Mouse (Mus musculus) layer of hippocampus, adult 8-10 months (tissue): ENCODE measurements around the gene Usp24. TPM values are rescaled to one million over a fixed set of nuclear protein-coding genes. Genes with fewer than 3 reads are reported as not detected.
"Not testable (repeated sequence)": the region's sequence is repeated elsewhere in the genome, so short reads cannot be mapped to it uniquely, and the experiment has no call there.

Experiments used
- DNase-seq, 2 experiments: peaks; one replicate each; pipeline ENCODE4 v3.0.0; 2022; ENCODE audit warnings: low spot score in 2 of 2
- total RNA-seq, 4 experiments: library from RNA; stranded (reverse); gene quantifications; 2 replicates each; pipeline ENCODE4 v1.2.4; 2022

Usp24 gene
- total RNA-seq, 4 experiments from 2014 or later = 42.5 to 52.1 (median 47.9) TPM

DNA sequence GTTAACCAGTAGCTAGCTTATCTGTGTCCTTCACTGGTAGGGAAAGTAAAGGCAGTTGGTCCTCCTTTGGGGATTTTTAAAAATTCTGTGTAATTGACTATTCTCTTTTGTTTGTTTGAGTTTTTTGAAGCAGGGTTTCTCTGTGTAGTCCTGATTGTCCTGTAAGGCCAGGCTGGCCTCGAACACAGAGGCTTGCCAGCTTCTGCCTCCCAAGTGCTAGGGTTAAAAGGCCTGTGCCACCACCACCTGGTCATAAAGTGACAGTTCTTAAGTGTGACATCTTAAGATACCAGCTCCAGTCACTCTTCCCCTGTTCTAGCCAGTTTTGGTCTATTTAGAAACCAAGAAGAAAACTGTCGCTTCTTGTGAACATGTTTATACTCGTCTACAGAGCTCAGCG is 2.2 kb downstream of the Usp24 start:
- no peak for DNase-seq

DNA sequence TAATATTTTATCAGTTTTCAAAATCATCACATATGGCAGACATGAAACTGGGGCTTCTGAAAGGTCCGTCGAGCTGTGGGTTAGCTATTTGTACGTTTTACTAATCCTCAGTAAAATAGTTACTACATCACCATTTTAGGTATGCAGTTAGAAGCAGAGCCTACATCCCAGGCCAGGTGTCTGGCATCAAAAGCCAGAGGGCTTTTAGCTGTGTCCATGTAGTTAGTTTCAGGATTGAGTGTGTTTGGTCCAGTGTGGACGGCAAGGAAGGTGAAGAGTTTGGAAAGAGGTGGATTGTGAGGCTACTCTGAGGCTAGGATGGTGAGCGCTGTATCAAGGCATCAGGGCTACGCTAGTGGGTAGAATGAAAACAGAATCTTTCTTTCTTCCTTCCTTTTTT is 3.0 kb downstream of the Usp24 start:
- no peak for DNase-seq

DNA sequence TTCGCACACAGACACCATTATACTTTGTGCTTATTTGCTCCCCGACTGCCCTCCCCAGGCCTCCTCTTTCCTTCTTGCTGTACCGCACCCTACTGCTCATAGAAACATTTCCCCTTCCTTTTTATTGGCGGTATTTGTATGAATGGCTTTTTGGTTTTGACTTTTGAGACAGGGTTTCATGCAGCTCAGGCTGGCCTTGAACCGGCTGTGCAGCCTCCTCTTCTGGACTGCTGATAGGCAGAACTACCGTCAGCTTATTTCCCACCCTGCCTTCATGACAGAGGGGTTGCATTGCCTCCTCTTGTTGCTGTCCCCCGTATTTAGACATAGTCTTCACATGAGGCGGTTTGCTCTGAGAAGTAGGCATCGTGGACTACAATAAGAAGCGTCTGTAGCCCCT is 6.8 kb downstream of the Usp24 start:
- DNase-seq = no peak

DNA sequence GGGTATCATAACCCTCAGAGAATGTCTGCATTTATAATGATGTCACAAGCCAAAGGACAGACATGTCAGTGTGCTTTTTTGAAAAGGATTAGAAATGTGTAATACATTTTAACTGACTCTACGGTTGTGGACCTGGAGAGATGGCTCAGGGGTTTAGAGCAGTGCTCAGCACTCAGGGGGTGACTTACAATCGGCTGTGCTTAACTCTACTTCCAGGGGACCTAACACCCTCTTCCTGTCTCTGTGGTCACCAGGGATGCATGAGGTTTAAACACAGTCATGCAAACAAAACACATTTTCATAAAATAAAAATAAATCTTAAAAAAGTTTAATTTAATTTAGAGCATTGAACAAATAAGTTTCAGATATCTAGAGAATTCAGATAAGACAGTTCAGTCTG is 7.3 kb downstream of the Usp24 start:
- no peak for DNase-seq

DNA sequence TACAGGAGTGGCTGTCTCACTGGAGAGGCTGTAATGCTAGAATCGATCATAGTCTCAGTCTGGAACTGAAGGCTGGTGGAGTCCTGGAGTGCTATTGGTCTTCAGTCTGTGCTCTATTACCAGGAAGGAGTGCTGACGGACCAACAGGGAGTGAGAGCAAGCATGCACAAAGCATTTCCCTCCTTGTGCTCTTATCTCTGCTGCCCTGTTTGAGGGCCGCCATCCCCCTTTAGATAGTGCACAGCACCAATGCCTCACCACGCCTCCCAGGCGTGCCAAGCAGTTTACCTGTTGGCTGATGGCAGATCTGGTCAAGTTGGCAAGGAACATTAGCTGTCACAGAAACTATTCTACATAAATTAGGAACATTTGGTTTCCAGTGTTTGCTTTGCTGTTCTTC is 11.4 kb downstream of the Usp24 start:
- DNase-seq = no peak

DNA sequence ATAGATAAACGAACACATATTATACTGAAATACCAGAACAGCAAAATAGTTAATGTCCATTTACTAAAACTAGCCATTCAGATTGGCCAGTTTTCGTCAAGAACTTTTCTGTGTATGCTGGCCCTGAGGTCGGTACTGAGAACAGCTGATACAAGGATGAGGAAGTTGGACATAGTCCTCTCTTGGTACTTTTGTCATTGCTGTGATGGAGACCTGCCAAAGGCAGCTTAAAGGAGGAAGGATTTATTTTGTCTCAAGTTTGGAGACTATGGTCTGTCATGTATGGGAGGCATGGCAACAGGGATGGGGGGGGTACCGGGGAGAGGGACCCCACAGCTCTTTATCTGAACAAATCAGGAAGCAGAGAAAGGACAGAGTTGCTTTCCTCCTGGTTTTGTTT is 12.7 kb downstream of the Usp24 start:
- no peak for DNase-seq

DNA sequence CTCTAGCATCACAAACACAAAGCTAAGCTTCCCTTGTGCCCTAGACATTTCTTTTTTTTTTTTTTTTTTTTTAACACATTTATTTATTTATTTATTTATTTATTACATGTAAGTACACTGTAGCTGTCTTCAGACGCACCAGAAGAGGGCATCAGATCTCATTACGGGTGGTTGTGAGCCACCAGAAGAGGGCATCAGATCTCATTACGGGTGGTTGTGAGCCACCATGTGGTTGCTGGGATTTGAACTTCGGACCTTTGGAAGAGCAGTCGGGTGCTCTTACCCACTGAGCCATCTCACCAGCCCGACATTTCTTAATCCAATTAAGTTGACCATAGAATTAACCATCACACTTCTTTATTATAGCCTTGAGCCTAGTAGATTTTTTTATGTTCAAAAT is 13.2 kb downstream of the Usp24 start:
- DNase-seq = not testable (repeated sequence)

DNA sequence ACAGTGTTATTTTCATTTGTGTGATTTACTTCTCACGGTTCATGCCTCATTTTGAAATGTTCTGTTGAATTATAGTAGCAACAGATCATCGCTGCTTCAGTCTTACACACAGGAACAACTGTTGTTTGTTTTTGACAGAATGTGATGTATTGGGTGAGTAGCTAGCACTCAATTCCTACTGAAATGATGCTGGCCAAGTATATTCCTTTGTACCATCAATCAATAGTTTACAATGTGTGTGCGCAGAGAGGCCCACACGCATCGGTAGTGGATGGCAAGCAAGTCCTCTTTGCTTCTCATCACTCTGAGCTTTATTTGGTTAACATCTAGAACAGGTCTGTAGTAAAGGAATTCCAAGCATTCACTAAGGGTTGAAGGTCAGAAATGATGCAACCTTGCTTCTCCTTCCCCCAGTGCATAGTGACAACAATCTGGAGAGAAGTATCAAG is 14.4 kb downstream of the Usp24 start:
- no peak for DNase-seq

DNA sequence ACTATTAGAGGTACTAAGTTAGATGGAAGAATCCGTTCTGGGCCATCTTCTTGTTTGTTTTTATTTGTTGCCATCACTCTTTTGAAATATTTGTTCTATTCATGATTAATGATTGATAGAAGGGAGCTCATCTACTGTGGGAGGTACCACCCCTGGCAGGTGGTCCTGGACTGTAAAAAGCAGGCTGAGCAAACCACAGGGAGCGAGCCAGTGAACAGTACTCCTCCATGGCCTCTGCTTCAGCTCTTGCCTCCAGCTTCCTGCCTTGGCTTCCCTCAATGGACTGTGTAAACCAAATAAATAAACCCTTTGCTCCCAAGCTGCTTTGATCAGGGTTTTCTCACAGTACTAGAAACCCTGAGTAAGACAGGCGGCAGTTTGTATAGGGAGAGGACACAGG is 17.1 kb downstream of the Usp24 start:
- no peak for DNase-seq

DNA sequence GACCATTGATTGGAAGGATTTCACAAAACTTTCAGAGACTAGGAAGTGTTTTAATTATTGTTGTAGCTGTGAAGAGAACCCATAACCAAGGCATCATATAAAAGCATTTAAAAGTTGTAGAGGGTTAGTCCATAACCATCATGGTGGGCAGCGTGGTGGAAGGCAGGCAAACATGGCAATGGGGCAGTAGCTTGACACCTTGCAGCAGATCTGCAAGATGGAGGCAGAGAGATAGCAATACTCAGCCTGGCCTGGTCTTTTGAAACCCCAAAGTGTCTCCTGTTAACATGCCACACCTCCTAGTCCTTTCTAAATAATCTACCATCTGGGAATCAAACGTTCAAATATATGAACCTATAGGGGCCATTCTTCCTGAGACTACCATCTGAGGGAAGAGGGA is 17.6 kb downstream of the Usp24 start:
- no peak for DNase-seq

DNA sequence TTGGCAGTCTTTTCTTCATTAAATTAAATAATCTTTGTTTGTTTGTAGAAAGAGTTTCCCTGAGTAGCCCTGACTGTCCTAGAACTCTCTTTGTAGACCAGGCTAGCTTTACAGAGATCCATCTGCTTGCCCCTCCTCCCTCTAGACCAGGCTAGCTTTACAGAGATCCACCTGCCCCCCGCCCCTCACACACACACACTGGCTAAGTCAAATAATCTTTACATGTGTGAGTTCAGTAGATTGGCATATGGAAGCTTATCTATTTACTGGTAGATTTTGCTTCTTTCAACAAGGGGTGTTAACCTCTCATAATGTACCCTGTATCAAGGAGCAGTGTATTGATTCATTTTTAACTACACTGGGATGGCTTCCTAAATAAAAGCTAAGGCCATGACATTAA is 19.8 kb downstream of the Usp24 start:
- no peak for DNase-seq

DNA sequence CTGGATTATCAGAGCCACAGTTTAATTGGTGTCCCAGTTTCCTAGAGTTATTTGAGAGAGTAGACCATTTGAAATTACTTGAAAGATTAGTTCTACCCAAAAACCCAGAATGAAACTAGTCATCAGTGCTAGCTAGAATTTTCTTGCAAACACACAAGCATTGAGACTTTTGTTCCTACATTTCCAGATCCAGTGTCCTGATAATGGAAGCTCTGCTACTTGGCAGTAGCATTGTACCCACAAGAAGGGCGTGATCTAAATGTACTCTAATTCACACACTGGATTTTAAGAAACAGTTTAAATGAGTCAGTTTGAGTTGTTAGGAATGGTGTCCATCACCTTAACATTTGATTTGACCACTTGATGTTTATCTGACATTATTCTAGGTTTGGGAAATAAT is 31.7 kb downstream of the Usp24 start:
- no peak for DNase-seq

DNA sequence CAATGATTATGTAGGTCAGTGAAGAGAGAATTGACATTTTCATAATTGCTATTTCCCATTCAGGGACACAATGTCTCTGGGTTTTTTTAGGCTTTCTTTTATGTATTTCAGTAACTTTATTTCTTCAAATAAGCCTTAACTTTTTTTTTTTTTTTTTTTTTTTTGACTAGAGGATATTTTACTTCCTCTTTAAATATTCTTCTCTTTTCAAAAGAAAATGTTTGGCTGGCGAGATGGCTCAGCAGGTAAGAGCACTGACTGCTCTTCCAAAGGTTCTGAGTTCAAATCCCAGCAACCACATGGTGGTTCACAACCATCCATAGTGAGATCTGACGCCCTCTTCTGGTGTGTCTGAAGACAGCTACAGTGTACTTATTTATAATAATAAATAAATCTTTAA is 39.0 kb downstream of the Usp24 start:
- DNase-seq = not testable (repeated sequence)

DNA sequence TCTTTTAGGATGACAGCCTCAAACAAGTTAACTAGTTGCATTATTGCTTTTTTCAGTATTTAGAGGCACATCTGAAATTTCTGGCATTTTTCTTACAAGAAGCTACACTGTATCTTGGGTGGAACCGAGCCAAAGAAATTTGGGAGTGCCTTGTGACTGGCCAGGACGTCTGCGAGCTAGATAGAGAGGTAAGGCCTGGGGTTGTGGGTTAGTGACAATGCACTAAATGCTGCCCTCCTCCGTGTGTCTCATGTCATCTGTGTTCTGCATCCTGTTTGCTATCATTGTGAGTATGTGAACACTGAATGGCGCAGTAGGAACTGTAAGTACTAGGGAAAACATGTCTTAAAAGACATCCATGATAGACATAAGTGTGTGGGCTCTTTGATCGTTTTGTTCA is 54.0 kb downstream of the Usp24 start:
- DNase-seq = no peak

DNA sequence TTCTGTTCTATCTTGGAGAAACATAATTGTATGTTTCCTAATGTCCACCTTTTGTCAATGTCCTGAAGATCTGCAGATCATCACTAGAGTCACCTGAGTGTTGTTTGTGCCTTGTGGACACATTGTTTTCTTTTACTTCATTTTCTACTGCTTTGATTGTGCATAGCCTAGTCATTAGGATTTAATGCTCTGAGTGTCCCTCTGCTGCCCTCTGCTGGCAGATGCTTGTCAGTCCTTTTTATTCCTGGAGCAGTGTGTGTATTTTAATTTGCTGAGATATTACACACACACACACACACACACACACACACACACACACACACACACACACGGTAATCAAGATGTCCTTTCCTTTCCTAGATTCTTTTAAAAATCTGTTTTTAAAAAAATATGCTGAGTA is 59.8 kb downstream of the Usp24 start:
- peak; percentile 53 to 87 for DNase-seq

DNA sequence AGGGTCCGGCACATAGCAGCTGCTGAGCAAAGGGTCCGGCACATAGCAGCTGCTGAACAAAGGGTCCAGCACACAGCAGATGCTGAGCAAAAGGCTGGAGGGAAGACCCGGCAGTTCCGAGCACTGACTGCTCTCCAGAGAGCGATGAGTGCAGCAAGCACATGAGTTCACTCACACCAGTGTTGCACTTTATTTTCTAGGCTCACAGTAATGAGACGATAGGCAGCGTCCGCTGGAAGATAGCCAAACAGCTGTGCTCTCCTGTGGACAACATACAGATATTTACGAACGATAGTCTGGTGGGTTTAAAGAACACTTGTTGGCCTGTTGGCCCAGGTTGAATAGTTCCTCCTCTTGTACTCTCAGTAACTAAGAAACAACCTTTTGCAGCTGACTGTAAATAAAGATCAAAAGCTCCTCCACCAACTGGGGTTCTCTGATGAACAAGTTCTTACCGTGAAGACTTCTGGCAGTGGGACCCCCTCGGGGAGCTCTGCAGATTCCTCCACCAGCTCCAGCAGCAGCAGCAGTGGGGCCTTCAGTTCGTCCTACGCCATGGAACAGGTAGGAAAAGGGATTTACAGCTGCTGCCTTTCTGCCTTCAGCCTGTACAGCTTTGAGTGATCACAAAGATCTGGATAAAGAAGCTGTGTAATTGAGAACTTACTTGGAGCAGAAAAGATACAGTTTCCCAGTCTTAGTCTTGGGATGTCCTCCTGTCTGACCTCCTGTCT is 63.0 kb downstream of the Usp24 start:
- DNase-seq = no peak

DNA sequence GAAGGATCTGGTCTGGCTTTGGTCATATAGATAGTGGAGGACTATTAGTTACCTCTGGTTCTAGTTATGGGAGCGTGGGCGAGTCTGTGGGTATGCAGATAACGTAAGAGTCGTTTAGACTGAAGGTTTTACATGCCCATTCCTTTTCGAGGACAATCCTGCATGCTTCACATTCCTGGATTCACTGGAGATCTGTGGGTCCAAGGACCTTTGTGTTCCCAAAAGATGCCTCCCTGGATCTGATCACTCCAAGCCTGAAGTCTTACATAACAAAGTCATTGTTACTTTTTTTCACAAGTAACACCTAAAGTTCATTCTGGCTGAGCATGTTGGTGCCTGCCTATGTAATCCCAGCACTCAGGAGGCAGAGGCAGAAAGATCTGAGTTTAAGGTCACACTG is 65.1 kb downstream of the Usp24 start:
- no peak for DNase-seq

DNA sequence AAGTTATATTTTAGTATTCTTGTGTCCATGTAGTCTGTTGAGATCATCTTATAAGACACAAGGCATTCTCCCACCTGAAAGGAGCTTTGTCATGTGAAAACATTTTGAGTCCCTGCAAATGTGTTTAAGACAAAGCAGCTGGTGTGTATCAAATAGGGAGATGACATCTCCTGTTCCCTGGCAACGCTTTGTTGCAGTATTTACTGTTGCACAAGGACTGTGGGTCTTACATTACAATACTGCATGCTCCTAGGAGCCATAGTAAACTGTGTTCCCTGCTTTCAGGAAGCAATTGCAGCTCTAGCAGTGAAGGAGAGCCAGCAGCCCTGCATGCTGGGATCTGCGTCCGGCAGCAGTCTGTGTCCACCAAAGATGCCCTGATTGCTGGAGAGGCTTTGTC is 73.9 kb downstream of the Usp24 start:
- peak in 1 of 2 experiments; percentile 24 for DNase-seq

DNA sequence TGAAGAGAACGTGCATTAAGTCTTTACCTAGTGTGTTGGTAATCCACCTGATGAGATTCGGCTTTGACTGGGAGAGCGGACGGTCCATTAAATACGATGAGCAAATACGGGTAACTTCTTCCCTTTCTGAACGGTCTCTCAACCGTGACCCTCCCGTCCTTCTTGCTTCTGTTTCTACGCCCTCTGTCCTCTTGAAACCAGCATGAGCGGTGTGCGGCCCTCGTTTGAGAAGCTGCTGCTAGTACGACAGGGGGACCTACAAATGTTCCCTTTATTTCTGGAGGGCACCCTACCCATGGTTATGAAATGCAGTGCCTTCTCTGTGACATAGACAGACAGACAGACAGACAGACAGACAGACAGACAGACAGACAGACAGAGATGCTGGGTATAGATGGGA is 93.6 kb downstream of the Usp24 start:
- DNase-seq = no peak

DNA sequence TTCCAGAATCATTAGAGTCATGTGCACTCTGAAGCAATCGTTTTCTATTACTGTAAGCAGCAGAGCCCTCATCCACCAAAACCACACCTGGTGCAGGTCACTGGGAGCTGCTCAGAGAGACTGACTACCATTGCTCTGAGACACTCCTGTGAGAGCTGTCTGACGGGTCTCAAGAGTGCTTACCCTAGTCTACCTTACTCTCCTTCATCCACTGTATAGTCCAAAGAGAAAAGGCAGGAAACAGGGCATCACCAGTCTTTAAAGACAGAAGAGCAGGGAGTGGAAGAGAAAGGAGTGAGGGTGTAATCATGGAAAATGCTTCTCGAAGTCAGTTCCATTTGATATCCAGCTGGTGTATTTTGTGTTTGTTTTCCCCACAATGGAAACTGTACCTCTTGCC is 103.2 kb downstream of the Usp24 start:
- no peak for DNase-seq

DNA sequence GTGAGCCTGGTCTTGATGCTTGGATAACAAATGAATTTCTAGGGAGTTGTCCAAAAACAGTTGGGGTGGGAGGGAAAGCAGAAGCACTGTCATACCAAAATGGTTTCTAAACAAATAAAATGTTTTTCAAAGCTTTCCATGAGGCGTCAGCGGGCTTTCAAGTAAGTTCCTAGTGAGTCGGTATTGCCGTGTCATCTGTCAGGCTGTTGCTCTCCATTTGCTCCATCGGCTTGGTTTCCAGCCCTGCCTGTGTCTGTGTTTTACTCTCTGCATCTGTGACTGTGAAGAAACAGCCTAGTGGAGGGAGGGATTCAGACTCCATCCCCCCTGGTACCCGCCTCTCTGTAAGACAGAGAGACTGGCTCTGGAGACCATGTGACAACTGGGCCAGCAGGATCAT is 103.8 kb downstream of the Usp24 start:
- DNase-seq = peak; percentile 33 to 51

DNA sequence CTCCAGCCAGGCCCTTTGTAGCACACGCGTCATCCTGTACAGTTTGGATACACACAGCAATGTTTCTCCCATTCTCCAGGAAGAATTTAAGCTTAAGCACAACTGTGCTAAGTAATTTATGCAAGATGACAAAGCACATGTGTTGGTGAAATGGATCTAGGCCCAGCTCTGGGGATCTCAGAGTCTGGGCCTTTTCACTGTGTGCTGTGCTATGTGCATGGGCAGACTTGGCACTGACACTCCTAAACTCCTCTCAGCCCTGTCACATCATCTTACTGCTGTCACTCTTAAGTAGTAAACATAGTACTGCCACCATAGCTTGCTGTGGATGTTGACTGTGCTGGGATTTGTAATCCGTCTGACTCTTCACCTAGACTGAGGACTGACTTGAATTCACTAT is 106.6 kb downstream of the Usp24 start:
- DNase-seq = no peak

DNA sequence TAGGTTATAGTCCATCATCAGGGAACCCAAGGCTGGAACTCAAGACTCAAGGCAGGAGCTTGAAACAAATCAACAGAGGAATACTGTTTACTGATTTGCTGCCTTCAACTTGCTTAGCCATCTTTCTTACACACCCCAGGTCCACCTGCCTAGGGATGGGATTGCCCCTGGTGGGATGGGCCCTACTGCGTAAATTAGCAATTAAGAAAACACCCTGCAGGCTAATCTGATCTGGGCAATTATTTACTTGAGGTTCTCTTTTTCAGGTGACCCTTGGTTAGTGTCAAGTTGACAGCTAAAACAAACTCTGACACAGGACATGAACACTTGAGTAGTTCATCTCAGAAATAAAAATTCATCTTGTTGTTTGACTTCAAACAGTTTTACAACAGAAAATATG is 108.5 kb downstream of the Usp24 start:
- DNase-seq = no peak

DNA sequence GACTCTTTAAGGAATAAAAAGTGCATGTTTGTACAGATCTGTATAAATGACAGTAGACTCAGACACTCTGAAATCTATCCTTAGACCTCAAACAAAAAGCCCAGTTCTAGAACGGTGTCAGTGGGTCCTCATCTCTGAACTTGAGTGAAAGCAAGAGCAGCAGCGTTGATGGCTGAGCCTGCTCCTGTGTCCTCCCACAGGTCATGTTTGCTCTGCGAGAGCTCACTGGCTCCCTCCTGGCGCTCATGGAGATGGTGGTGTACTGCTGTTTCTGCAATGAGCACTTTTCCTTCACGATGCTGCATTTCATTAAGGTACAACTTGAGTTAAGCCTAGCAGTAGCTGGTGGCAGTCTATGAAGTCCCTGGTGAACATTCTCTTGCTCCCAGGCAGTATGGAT is 110.3 kb downstream of the Usp24 start:
- no peak for DNase-seq
